Mouse (Mus musculus) lung, adult 2 months (tissue): Measurements from ENCODE around the gene Ten1.

Experiments
- CTCF ChIP-seq: fragments of 200-500 bp; IDR thresholded peaks from 2 replicates; pipeline ENCODE4 v1.5.1; 2011; ENCODE audit warnings: mild to moderate bottlenecking, low read length, control low read depth; ENCODE audit not compliant: insufficient read depth
- POLR2A ChIP-seq: fragments of 200-500 bp; IDR thresholded peaks from 2 replicates; pipeline ENCODE4 v1.6.1; 2011; ENCODE audit warnings: low read depth, mild to moderate bottlenecking, control low read depth, low read length, borderline replicate concordance; ENCODE audit errors: extremely low read depth

- TF ChIP-seq CTCF (no peak), POLR2A (no peak)
These were observed 60.8 kb downstream of the Ten1 start for GRCm38 (mm10) chr11:116259461-116259860.
